Mouse (Mus musculus): Measurements from ENCODE around the gene Jarid2. TPM values are rescaled to one million over a fixed set of nuclear protein-coding genes. Genes with fewer than 3 reads are reported as not detected.

Jarid2 gene
- polyA plus RNA-seq, 1 experiment, result 14.0 TPM

DNA sequence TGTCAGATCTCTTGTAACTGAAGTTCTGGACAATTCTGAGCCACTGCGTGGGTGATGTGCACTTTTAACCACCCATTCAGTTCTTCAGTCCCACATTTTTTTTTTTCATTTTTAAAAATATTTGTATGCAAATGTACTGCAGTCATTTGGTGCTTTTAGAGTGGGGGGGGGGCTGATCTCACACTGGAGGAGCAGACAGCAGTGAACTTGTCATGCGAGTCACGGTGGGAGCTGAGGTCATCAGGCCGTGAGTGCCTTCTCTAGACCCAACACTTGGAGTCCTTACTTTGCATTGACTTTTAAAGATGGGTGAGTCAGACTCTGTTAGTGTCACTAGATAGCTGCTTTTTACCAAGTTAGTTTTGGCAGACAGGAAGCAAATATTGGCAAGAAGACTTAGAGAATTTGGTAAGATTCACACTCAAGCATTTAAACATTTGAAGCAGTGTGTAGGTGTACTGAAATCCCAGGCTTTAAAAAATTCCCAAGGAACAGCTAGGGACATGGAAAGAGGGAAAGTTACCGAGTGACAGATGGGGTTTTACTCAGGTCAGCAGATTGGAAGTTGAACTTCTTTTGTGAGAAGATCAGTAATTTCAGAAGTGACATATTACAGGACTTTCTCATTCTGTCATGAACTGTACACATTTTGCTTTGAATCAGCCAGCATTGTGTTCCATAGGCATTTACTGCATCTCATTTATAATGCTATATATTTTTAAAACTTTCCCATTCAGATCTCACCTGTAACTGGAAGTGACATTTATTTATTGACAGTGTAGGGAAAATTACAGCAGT is 41.7 kb downstream of the Jarid2 start:
- WGBS, result 57% methylated on average over 5 of the region's 5 CpGs
- no peak for DNase-seq (ENCODE audit: low read depth, low spot score)

DNA sequence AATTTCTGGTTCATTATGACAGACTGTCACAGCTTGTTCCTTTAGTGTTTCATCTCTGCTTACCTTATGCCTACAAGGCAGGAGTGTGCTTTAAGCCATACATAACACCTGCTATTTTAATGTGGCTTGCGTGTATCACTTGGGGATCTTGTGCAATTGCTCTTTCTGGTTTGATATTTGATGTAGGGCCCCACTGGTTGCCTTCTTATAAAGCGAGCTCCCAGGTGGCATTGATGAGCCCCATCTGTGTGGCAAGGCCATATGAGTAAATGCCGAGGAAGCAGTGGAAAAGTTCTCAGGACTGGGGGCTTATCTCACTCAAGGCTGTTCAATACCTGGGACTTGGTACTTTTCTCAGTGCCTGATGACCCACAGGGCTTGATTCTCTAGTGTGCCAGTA is 43.5 kb downstream of the Jarid2 start:
- DNase-seq (ENCODE audit: low read depth, low spot score), result no peak
- WGBS, result 95% methylated on average over 3 of the region's 3 CpGs

DNA sequence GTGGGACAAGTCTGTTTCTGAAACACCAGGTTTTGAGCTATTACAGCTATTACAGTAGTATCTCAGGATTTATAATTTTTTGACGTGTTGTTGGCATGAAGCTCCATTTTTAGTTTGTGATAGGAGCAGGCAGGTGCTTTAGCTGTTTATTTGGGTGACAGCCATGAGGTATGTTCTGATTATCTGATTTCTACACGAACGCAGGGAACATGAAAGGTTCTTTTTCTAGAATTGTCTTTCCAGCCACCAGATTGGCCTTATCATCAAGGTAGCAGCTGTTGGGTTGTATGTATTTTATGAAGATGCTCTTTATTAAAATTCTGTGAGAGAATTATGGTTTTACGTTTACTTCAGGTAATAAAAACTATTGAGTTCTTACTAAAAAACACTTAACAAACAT is 45.1 kb downstream of the Jarid2 start:
- WGBS, result 86% methylated on average over 4 of the region's 4 CpGs
- DNase-seq (ENCODE audit: low read depth, low spot score), result no peak

DNA sequence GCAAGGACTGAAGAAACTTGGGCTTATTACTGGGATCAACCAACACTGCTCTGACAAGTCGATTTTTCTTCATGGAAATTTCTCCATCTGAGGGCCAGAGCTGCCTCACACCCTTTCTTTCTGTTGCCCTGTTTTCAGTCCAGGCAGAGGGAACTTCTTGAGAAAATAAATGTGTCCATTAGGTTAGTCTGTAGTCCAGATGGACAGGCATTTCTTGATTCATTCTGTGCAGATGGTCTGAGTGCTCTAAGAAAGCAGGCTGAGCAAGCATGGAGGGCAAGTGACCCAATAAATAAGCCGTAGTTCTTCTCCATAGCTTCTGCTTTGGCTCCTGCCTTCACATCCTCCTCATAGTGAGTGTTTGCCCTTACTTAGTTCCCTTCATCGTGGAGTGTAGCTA is 46.1 kb downstream of the Jarid2 start:
- DNase-seq (ENCODE audit: low read depth, low spot score), result no peak
- WGBS, result 70% methylated on average over 3 of the region's 3 CpGs

DNA sequence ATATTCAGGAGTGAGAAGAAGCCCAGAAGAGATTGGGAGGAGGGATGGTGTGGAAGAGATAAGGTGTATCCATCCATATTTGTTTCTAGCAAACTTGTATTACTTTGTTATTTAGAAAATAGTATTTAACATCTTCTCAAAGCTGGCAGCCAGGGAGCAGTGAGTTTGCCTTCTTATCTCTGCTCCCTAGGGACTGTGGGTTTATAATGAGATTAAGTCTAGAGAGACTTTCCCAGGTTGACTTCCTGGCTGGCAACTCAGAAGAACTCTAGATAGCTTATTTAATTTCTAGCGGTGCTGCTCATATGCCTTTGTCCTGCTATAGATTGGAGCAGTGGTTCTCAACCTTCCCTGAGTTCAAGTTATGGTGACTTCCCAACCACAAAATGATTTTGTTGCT is 51.2 kb downstream of the Jarid2 start:
- DNase-seq (ENCODE audit: low read depth, low spot score), result no peak
- 74% methylated on average over 1 of the region's 1 CpGs for WGBS

DNA sequence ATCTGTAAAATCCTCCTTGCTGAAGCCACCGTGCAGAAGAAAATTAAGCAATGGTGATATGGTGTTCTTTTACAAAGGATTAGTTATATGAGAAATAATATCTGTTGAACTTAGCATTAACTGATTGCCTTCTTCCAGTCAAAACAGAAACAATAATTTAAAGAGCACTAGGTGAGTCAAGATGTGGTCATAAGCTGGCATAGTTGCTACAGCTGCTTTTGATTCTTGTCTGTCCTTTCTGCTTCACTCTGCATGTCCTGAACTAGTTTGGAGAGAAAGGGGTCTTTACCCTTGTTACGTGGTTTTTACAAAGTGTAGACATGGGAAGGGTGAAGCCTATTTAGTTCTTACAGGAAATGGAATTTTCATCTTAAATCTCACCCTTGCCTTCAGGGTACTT is 51.9 kb downstream of the Jarid2 start:
- 94% methylated on average over 2 of the region's 2 CpGs for WGBS
- DNase-seq (ENCODE audit: low read depth, low spot score), result no peak

DNA sequence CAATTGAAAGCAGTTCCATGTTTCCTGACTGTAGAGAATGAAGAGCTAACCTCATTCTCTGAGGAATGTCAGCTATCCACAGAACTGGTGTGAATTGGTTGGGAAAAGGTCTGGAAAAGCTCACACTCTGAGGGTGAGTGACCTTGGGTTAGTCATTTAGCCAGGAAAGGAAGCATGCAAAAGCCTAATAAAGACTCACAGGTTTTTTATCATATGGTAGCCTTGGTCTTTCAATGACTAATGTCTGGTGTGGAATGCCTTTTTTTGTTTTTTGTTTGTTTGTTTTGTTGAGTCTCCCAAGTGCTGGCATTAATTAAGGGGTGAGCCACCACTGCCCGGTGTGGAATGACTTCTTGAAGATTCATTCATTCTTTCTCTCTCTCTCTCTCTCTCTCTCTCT is 55.3 kb downstream of the Jarid2 start:
- DNase-seq (ENCODE audit: low read depth, low spot score), result no peak
- 90% methylated on average over 1 of the region's 1 CpGs for WGBS

DNA sequence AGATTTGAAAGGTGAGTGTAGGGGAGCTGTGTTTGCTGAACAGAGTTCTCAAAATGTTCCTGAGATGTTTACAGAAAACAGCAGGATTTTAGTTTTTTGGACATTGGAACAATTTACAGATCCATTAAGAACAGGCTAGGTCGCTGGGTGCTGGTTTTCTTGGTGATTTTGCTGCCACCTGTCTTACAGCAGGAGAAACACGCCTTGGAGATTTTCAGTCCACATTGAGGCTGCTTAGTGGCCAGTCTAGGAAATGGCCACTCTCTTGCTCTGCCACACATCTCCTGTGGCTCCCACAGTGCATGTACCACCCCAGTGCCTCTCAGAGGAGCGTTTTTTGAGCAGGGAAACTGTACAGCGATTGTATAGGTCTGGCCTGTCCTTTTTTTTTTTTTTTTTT is 57.0 kb downstream of the Jarid2 start:
- WGBS, result 22% methylated on average over 4 of the region's 4 CpGs
- DNase-seq (ENCODE audit: low read depth, low spot score), result no peak

DNA sequence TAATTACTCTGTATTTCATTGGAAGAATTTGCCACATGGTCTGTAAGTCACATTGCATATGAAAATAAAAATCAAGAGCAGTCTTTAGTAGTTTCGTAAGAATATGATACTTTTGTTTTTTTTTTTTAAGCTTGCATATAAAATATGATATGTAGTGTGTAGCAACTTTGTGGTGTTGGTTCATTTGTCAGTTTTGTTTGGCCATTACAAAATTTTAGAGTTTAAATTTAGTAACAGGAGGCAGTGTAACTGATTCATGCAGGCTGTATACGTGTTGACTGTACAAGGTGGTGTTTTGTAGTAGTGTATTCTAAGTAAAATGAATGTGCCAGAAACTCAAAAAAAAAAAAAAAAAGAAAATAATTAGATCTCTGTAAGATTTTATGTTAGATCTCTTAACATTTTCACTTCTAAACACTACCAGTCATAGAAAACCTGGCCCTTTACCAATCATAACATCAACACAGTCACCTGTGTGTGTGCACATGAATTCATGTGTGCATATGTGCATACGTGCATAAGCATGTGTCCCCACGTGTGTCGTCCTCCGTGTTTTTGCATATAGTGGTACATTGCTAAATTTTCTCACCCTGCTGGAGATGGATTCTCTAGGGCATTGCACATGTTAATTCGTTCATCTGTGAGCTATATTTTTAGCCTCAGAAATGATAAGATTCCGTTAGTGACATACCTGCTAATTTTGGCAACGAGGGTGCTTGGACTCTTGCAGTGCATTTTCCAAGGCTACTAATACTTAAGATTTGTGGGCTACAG is 59.3 kb downstream of the Jarid2 start:
- 85% methylated on average over 9 of the region's 9 CpGs for WGBS

DNA sequence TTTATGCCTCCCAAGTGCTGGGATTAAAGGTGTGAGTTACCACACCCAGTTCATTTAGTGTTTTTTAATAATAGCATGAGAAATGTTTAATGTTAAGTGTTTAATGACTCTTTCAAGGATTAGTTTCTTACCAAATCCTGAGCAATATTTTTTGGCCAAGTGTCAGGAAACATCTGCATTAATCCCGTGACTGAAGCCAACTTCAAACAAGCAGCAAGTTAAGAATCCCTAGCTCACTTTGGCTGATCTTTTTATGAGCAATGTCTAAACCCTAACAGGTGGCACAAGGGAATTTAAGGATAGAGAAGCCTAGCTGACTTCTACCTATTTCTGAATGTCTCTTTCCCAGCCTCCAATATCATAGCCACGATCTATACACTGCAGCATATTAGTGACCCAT is 60.7 kb downstream of the Jarid2 start:
- 56% methylated on average over 2 of the region's 2 CpGs for WGBS
- DNase-seq (ENCODE audit: low read depth, low spot score), result no peak

More for the DNA sequence above, 59.3 kb downstream of the Jarid2 start:
- DNase-seq (ENCODE audit: low read depth, low spot score), result no peak

DNA sequence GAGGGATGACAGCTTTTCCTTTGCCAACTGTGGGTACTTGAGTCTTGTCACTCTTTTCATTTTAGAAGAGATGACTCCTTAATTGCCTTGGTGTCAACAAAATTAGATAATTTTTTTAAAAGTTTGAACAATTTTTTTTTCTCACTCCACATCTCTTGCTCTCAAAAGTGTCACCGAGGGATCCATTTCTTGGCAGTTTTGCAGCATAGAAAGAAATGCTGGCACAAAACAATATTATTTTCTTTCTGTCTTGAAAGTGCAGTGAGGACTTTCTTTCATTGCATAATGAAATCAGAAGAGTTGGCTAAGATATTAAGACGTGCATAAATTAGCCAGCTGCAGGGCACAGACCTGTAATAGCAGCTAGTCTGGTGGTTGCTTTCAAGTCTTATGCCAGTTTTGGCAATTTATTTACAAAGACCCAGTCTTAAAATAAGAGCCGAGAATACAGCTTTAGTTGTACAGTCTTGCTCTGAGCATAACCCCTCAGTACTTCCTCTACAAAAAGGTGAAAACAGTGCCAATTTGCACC is 63.2 kb downstream of the Jarid2 start:
- WGBS, result 76% methylated on average over 3 of the region's 3 CpGs
- no peak for DNase-seq (ENCODE audit: low read depth, low spot score)

DNA sequence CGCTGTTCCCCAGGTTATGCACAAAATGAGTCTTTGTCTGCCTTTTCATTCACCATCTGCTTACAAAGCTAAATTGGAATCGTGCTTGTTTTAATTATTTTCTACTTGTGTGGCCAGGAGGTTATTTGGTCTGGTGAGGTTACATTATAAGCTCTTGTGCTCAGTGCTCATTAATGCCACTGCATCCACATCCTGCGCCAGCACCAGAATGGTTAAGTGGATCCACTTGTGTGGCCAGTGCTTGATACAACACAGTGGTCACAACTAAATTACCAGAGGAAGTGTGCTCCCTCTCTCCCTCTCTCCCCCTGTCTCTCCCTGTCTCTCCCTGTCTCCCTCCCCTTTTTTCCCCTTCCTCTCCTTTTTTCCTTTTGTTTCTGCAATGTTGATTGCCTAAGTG is 66.6 kb downstream of the Jarid2 start:
- 70% methylated on average over 3 of the region's 3 CpGs for WGBS

DNA sequence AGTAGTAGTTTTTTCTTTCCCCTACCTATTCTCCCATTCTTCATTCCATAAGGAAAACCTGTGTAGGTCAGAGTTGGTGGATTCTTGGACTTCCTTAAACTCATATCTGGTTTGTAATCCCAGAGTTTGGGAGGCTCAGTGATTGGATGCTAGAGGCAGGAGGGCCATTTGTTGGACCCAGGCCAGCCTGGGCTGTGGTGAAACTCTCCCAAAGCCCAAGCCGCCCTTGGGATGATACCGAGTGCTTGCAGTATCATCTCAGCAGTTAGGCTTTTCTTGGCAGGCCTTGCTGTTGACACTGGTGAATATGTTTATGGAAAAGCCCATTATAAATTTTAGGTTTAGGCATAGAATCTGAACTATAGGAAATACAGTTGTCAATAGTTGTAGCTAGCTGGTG is 67.5 kb downstream of the Jarid2 start:
- DNase-seq (ENCODE audit: low read depth, low spot score), result no peak
- WGBS, result 51% methylated on average over 2 of the region's 2 CpGs

More for the DNA sequence above, 66.6 kb downstream of the Jarid2 start:
- DNase-seq (ENCODE audit: low read depth, low spot score), result no peak

DNA sequence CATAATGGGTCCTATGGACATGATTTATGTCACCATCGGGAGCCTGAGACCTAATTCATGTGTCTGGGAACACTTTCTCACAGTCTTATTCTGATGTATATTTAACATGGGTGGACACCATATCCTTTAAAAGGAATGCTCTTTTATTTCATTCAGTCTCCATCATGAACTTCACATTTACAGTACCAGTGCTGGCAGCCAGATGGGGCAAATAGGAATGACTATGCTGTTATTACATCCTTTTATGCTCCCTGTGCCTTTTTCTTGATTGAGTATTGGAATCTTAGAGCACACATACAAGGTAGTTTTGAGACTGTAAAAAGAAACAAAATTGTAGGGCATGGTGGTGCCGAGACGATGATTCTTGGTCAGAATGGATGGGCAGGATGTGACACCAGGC is 69.0 kb downstream of the Jarid2 start:
- WGBS, result 85% methylated on average over 3 of the region's 3 CpGs
- no peak for DNase-seq (ENCODE audit: low read depth, low spot score)

DNA sequence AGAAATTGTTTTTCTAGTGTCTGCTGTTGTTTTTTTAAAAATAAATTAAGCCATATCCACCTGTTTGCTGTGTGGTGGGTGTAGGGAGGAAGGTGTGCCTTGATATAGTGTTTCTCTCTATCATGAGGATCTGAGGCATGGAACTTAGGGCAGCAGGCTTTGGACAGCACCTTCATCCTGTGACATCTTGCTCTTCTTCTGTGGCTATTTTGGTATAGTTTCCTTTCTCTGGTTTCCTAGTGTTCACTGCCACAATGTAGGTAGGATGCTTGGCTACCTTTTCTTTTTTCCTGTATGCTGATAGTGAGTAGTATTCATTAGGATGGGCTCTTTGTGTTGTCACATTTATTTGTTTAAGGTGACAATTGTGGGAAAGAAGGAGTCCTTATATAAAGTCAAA is 69.9 kb downstream of the Jarid2 start:
- no peak for DNase-seq (ENCODE audit: low read depth, low spot score)

DNA sequence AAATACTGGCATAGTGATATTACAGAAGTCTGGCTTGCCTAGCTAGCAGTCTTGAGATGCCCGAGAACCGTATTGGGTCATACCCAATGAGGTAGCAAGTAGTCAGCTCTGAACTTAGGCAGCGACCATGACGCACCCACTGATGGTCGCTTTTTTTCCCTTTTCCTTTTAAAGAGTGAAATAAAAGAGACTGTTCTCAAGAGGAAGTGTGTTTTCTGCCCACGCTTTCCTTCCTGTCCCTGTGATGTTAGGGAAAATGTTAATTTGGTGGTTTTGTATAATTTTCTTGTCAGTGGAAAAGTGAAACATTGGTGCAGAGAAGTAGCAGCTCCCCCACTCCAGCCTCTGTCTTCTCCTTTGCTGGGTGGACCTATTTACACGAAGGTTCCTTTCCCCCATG is 70.8 kb downstream of the Jarid2 start:
- WGBS, result 77% methylated on average over 7 of the region's 7 CpGs
- no peak for DNase-seq (ENCODE audit: low read depth, low spot score)

DNA sequence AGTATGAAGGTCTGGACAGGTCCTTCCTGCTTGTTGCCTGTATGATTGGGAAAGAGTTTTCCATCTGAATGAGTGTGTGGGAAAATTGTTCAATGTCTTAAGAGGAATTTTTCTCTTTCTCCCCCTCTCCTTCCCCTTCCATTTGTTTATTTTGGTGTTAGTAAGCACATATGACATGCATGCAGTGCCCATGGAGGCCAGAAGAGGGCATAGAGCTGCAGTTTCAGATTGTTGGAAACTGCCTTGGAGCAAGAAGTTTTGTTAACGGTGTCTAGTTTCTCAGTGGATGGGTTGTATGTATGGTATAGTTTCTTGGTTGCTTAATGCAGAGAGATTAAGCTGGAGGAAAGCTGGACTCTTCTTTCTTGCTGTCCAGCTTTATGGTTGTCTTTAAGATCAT is 75.6 kb downstream of the Jarid2 start:
- no peak for DNase-seq (ENCODE audit: low read depth, low spot score)
- 30% methylated on average over 1 of the region's 1 CpGs for WGBS

DNA sequence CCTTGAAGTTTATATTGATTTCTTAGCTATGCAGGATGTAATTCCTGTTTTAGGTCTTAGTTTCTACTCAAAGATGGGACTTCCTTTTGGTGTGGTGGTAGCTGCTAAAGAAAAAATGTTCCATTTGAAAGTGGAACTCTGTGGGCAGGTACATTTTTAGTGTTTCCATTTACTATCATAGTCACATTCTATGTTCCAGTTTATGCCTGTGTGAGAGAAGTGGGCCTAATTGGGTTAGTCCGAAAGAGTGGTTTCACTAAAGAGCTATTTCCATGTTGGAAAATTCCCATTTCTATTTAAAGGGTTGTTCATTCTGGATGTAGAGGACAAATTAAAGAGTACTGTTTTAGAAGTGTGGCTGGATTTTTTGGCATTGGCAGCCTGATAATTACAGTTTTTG is 79.0 kb downstream of the Jarid2 start:
- 86% methylated on average over 1 of the region's 1 CpGs for WGBS
- no peak for DNase-seq (ENCODE audit: low read depth, low spot score)

DNA sequence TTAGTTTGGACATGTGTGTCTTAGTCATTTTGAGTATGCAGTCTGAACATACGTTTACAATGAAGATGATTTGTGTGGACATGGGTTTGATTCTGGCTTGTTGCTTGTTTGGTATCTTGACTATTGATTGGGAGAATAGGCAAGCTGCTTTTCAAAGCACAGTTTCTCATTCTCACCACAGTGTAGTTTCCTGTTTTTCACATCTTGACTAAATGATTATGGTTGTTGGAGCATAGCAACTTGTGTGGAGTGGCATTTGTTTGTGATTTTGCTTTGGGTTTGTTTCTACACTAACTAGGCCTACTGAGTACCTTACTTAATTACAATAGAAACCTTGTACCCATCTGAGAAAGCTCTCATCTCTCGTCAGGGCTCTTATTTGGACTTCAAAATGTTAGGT is 81.7 kb downstream of the Jarid2 start:
- WGBS, result 80% methylated on average over 2 of the region's 2 CpGs
- DNase-seq (ENCODE audit: low read depth, low spot score), result no peak

DNA sequence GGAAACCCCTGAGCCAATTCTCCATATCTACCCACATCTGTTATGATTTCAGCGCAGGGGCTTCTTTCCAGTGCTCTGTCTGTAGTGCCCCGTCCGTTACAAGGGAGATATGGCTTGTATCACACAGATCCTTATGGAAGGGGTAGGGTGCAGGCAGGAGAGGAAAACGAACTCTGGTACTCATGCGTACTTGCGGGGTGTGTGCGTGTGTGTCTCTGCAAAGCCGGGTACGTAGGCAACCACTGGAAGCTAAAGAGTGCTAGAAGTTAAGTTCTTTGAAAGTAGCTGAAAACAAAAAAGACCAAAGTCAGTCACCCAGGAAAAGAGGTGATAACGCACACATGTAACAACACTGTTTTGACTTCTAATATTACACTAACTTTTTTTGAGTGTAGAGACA is 82.3 kb downstream of the Jarid2 start:
- DNase-seq (ENCODE audit: low read depth, low spot score), result no peak
- 89% methylated on average over 10 of the region's 10 CpGs for WGBS

DNA sequence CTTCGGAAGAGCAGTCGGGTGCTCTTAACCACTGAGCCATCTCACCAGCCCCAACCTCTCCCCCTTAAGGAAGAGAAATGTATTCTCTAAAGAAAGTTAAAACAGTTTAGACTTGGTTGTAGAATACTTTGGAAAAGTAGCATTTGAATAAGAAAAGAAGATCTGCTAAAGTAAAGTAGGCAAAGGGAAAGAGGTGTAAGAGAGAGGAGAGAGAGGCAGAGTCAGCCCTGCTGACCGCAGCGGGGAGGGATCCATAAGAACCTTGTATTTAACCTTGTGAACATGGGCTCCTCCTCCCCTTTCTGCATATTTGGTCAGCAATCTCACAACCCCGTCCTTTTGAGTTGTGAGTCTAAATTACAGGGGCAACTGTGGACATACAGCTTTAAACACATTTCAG is 83.1 kb downstream of the Jarid2 start:
- no peak for DNase-seq (ENCODE audit: low read depth, low spot score)
- 84% methylated on average over 5 of the region's 5 CpGs for WGBS

Measured in large intestine, adult 2 months (tissue).